Mouse (Mus musculus) right cerebral cortex, postnatal 10 days (tissue): ENCODE results near the gene Dbi.
A peak's percentile ranks its signal among the peaks of the same experiment; 100 is the strongest.

Experiments
- DNase-seq, 2 experiments: peaks; one replicate each; pipeline ENCODE4 v3.0.0; 2021; ENCODE audit warnings: low spot score in 2 of 2

The Dbi gene

DNA sequence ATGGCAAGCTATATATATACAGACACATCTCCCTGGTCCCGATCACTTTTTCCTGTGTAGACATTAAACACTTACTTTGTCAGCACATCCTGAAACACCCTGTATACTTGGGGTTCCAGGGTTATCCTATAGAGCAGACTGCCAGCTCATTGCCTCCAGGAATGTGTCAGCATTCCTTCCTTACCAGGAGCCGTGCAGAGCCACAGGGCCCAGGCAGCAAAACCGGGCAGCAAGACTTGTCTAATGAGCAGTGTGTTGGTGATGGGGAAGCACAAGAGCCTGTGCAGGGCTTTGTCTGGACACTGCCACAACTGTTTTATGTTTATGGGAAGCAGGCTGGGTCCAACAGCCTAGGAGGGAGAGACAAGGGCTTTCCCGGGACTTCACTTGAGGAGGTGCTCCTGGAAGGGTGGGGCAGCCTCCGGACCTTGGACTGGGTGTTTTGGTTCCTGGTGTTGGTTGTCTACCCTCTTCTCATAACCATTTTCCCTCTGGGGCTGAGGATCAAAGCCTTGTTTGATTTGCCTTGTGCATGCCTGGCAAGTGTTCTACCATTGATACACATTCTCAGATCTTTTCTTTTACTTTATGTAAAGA, 36.9 kb downstream of the Dbi start:
- no peak for DNase-seq

- no peak for DNase-seq
These were observed 37.8 kb downstream of the Dbi start for GRCm38 (mm10) chr1:120082957-120083585.

- DNase-seq, result no peak
These were observed 40.2 kb downstream of the Dbi start for GRCm38 (mm10) chr1:120080632-120081031.

- DNase-seq, result no peak
These were observed 43.0 kb downstream of the Dbi start for GRCm38 (mm10) chr1:120077746-120078410.

GRCm38 (mm10) chr1:120075507-120075906, 45.4 kb downstream of the Dbi start:
- DNase-seq, result peak in 1 of 2 experiments; percentile 42

GRCm38 (mm10) chr1:120074931-120075330, 45.9 kb downstream of the Dbi start:
- no peak for DNase-seq

DNA sequence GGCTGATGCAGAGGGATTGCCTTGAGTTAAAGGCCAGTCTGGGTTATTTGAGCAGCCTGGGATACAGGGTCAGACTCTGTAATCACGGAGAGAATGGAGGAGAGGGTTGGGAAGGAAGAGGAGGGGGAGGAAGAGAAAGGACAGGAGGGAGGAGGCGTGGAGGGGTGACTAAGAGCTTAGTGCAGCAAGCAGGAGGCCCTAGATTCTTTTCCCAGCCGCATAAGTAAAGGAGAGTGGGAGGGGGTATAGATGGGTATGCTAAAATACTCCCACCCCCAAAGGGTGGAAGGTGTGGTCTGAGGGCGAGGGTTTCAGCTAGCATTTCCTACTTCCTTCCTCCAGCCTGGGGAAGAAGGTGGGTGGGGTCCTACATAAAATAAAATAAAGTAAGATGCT, 46.6 kb downstream of the Dbi start:
- DNase-seq, result no peak

GRCm38 (mm10) chr1:120073519-120074306, 47.2 kb downstream of the Dbi start, which contains the start of gene Tmem37:
TSS of gene Tmem37 (minus strand) at chr1:120074074.
- DNase-seq, result peak; percentile 54 to 68

DNA sequence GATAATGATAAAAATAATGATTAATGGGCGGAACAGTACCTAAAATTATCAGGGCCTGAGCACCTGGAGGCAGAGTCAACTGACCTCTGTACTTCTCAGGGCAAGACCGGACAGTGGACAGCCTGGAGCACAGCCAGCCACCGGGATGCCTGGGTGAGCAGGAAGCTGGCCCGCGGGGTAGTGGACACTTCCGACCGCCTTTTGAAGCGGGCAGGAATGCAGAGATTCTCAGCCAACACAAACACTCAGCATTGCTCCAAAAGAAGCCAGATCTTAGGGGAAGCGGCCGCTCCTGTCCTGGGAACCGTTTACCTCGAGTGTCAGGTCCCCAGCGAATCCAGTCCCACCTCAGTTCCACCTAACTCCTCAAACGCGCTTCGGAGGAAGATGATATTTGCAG, 48.0 kb downstream of the Dbi start:
- DNase-seq, result peak; percentile 39 to 42

DNA sequence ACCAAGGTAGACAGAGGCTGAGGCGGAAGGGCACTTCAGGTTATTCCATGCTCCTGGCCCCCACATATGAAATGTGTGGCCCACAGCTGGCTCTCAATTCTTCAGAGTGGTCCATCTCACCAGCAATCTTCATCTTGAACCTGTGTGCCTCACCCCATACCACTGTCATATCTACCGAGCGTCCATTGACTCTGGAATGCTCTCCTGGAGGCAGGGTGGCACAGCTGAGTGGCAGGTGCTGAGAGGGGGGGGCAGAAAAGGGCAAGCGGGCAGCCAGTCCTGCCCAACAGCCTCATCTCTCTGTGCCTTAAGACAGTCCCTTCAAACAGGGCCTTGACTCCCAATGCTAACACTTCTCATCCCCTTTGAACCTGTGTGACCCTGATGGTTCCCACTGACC, 49.7 kb downstream of the Dbi start:
- DNase-seq, result no peak

GRCm38 (mm10) chr1:120070168-120070567, 50.7 kb downstream of the Dbi start:
- DNase-seq, result no peak

DNA sequence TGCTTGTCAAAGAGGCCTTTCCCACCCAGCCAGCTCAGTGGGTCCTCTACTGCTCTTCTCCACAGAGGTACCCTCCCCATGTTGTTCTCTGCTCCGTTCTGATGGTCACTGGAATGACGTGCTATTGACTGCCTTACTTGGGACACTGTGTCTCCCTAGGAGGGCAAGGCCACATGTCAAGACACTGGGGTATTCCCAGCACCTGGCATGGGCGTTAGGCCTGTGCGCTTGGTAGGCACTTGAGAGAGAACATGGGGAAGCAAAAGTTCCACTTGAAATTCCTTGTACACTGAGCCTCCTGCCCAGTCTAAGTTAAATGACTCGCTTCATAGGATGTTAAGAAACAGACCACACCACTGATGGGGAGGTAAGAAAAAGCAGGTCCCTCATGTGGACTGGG, 51.8 kb downstream of the Dbi start:
- DNase-seq, result no peak

DNA sequence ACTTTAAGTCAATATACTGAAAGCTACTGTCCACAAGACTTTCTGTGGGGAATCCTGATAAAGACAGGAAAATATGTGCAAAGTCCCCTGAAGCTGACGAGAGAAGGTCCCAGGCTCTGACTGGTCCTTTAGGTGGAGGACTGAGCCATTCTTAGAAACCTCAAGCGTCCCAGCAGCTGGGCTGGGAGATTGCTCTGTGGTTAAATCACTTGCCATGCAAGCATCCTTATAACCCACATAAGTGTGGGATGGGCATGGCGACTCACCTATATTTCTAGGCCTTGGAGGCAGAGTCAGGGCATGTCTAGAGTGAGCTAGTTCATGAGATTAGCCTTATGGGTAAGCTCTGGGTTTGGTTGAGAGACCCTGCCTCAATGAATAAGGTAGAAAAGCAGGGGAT, 54.3 kb downstream of the Dbi start:
- no peak for DNase-seq

GRCm38 (mm10) chr1:120066159-120066558, 54.7 kb downstream of the Dbi start:
- no peak for DNase-seq

- DNase-seq, result no peak
These were observed 56.7 kb downstream of the Dbi start for GRCm38 (mm10) chr1:120064036-120064682.
